Mouse (Mus musculus): ENCODE data around the gene Tcte1.

Tcte1 gene

DNA sequence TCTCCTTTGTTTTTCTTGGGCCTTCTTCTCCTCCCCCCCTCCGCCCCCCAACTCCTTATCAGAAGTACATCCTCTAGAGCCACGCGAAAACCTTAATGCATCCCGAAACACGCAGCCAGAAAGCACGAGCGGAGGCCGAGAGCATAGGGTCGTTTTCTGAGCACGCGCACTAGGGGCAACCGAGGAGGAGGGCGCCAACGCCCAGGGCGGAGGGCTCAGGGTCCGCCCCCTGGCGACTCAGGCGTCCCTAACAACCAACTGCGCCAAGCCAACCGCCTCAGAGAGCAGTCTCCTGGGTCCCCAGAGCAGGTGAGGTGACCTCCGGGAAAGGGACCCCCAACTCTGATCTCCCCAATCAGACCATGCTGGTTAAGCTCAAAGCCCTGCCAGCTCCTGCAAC lies at the start of gene Tcte1:
Gene Tcte1, plus strand, starts transcription at position 172 of the 400 bp plus-strand sequence.
- DNase-seq = peak; percentile 89

DNA sequence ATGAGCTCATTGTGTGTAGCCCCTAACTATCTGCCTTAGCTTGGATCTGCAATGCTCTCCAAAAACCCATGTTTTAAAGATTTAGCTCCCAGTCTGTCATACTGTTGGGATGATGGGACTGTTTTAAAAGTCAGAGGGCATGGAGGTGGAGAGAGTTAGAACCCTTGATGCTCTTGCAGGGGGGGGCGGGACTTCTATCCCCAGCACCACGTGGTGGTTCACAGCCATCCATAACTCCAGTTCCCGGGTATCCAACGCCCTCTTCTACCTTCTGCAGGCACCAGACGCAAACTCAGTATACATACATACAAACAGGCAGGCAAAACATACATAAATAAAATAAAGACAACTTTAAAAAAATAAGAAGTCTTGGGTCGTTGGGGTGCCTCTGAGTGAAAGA lies 49.6 kb upstream of the Tcte1 start:
- DNase-seq = no peak

DNA sequence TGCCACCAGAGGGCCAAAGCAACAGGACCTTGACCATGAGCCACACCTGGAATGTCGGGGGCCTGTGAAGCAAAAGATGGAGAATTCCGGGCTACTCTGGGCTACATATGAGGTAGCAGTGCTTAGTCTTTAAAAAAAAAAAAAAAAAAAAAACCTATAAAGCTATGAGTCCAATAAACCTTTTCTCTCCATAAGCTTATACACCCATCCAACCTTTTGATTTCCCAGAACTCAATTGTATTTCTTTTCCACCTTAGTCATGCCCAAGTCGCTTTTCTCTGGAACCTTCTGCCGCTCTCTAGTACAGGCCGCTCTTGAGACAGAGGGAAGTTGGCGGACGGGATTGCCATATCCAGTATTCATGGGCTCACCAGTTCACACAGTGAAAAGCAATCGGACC lies 49.1 kb upstream of the Tcte1 start:
- no peak for DNase-seq

DNA sequence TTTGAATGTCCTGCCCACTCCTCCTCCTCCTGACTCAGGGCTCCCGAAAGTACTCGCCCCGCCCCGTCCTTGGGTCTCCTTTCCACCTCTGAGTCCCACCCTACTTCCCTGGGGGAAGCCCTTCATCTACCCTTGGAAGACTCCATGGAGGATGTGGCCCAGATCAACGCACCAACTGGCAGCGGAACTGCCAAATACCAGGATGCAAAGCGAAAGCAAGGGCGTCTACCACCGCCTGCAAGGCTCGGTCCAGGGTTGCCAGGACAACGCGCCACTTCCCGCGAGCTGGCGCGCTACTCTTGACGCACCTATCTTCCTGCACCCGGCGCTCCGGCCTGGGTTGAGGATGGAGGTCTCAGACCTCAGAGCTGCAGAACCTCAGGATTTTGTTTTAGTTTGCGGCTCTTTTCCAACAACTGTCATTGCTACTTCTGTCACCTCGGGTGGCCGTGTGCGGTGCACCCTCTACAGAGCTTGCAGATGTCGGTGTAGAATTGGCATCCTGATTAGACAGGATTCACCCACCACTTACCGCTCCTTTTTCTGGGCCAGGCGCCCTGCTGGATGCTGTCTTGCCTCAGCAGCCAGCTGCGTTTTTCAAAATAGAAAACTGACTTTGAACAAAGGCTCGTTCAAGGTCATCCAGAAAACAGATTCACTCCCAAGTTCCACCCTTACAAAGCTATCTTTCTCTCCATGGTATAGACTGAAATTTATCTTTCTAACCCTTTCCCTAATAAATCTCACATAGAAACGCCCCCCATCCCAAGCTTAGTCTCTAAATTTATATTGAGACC lies 48.4 kb upstream of the Tcte1 start, which contains the start of gene Spats1:
Gene Spats1, minus strand, starts transcription at position 747 of the 797 bp plus-strand sequence.
- DNase-seq = peak; percentile 82

DNA sequence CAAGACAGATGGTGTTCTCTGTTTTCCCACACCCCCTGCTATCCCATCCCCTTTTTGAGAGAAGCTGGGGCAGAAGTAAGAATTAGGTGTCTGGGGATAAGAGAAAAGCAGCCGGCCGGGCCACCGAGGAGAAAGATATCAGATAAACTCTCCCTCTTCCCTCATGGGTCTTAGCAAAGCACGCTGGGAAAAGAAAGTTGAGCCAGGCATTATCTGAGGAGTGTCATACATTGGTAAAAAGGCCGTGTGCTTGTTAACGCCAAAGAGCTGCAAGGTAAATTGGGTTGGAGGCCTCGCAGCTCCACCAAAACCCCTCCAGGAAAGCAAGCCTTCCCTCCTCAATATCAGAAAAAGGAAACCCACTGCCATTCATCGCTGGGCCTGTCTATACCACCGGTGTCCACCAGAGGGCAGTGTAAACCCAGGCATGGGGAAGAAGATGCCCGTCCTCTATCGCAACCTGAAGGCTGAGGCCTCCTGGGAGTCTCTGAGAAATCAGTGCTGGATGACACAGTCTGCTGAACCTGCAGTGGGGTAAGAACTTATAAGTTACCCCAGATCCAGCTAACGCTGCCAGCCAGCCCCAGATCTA lies 44.9 kb upstream of the Tcte1 start:
- DNase-seq = peak; percentile 85

DNA sequence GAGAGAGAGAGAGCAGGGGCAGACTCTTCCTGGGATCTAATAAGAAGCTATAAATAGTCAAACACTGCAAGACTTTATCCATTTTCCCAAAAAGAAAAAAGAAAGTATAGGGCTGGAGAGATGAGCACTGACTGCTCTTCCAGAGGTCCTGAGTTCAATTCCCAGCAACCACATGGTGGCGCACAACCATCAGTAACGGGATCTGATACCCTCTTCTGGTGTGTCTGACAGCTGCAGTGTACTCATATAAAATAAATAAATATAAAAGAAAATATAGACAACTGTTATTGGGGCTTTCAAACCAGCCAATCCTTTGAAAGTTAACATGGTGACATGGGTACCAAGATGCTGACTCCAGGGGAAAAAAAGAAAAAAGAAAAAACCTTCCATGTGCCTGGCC lies 42.8 kb upstream of the Tcte1 start:
- no peak for DNase-seq

DNA sequence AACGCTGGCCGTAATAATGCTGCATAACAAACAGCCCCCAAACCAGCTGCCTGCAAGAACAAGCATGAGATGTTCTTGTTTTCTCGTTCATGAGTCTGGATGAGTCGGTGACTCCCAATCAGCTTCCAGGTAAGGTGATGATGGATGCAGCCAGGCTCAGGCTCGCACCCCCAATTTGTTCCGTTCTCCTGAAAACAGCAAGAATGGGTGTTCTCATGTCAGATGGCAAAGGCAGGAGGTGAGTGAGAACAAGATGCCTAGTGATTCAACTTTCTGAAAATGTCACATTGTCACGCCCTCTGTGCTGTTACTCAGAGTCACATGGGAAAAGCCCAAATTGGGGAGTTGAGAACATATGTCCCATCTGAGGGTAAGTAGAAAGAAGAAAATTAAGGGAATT lies 37.7 kb upstream of the Tcte1 start:
- DNase-seq = no peak

DNA sequence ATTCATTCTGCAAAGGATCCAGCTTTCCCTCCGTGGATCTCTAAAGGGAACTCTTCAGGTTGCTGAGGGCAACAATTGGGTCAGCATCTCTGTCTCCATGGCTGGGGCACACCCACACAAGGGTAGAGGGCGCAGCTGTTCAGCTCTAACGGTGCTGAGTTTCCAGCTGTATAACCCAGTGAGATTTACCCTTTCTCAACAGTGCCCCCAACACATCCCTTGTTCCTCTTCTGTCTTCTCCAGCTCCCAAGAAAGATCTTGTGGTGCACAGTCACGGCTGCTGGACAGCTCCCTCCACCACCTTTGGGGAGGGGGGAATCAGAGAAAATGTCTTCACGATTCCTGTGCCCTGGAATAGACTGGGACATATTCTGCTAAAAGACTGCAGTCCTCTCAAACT lies 36.0 kb upstream of the Tcte1 start:
- DNase-seq = no peak

DNA sequence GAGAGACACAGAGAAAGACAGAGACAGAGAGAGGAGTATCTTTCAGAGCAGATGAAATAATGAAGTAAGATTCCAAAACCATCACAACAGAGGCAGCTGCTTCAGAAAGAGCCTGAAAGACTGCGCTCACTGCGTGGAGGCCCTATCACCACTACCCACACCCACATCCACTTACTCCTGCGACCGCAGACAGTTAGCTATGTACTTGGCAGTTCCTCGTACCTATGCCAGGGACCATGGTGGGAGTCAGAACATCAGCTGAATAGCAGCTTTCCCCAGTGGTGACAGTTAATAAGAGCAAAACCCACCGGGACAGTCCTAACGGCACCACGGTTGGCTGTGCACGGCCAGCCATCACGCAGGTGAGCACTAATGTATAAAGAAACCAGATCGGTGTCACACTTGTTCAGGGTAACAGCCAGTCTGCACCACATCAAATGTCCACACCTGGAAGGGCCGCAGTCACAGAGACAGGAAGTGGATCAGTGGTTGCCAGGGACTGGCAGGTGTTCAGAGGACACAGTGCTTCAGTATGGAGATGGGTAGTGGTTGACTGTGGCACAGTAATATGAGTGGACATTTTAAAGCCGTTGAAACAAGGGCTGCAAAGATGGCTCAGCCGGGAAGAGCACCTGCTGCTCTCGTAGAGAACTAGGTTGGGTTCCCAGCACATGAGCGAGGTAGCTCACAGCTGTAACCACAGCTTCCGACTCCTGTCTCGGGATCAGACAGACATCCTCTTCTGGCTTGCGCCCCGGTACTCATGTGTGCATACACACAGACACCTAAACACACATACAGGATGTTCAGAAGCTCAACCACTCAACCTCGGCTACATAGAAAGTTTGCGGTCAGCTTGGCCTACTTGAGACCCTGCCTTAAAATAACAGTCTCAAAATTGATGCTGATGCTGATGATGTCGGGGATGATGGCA lies 34.6 kb upstream of the Tcte1 start:
- no peak for DNase-seq

DNA sequence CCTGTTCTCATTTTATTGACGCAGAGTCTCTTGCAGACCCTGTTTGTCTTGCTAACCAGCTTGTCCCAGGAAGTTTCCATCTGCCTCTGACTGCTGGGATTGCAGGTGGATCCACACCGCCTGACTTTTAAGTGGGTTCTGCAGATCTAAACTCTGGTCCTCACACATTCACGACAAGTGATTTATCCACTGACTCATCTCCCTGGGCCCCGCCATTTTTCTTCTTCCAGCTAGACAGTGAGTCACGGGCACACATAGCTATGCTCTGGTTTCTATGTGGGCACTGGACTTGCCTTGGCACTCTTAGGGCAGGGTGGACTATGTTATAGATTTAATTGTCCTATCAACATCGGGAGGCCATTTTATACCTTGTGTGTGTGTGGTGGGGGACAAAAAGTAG lies 33.5 kb upstream of the Tcte1 start:
- no peak for DNase-seq

DNA sequence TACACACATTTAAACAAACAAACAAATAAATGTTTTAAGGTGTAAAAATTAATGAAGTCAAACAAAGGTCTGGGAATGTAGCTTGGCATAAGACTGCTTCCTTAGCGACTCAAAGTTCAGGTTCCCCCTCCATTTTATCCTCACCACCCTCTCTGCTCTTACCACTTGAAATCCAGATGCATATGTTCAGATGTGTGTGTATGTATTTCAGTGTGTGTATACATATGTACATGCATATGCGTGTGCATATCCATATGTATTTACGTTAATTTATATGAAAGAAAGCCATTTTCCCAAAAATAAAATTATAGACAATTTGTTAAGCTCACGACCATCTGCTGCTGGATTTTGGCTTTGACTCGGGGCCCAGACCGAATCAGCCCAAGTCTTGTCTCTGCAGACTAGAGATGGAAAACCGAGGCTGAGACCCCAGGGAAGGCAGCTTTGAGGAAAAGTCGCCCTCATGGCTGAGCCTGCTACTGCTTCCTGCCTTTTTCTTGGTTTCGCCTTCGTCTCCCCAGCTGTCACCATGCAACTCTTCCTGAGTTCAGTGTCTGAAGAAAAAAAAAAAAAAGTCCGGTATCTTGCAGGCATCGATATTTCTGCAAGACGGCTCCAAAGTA lies 32.6 kb upstream of the Tcte1 start:
- no peak for DNase-seq

DNA sequence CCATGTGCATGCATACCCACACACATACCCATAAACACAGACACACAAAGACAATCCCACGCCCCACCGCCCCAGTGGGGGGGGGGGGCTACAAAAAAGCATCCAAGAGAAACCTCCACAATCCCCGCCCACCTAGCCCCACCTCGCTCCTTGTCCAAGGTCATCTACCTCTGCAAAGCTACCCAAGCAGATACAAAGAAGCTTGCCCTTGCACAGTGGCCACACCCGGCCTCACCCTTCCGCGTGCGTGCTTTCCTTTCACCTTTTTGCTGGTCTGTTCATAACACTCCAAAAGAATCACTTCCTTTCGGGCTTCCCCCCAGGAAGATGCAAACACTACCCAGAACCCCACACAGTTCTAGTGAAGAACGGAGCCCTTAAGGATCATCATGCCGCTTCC lies 27.8 kb upstream of the Tcte1 start:
- no peak for DNase-seq

DNA sequence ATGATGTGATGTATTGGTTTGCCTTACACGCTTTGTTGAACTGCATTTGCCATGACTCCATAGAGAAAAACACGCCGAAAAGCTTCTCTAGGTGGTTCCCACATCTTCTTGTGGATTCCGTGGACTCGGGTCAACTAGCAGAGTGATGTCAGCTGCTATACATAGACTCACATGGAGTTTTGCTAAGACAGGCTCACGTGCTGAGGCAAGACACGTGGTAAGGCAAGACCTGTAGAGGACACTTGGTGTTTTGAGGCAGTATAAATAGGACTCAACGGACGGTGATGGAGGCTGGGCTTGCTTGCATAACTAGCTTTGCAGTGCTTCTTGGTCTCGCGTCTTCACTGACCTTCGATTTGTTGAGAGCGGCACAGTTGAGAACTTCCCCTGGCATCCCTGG lies 24.8 kb upstream of the Tcte1 start:
- no peak for DNase-seq

DNA sequence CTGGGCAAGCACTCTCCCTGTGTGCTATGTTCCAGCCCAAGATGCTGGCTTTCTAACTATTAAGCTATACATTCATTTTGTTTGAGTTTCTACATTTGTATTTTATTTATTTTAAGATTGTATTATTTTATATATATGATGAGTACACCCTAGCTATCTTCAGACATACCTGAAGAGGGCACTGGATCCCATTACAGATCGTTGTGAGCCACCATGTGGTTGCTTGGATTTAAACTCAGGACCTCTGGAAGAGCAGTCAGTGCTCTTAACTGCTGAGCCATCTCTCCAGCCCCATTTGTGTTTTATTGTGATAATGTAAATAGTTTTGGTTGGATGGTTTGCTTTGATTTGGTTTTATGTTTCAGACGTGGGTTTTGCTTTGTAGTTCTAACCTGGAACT lies 23.7 kb upstream of the Tcte1 start:
- no peak for DNase-seq

DNA sequence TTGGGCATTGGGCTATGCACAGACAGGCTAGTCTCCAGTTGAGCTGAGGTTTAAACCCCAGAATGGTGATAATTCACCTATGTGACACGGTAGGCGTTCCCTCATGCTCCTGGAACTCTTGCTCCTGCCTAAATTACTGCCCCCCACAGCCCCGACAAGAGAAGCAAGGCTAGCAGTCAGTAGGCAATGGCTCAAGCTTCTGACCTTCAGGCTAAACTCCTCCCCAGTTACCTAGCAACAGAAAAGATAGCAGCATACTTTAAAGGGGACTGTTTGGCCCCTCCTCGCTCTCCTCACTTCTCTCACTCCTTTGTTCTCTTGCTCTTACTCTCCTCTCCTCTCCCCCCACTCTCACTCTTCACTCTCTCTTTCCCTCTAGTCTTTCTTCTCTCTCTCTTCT lies 22.3 kb upstream of the Tcte1 start:
- no peak for DNase-seq

DNA sequence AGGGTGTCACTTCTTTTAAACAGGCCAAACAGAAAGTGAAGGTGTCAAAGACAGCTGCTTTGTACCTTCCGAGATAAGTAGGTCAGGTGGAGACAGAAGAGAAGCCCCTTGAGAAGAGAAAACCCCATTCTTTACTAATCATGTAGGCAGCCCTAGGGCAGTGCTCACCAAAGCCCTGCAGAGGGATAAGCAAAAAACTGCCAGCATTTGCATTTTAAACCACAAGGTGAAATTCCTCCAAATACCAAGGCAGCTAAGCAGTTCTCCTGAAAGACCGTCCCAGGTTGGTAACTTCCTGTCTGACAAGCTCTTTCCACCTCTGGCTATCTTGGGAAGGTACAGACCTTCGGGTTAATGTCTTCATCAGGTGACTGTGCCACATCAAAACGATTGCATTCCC lies 20.9 kb upstream of the Tcte1 start:
- DNase-seq = no peak

DNA sequence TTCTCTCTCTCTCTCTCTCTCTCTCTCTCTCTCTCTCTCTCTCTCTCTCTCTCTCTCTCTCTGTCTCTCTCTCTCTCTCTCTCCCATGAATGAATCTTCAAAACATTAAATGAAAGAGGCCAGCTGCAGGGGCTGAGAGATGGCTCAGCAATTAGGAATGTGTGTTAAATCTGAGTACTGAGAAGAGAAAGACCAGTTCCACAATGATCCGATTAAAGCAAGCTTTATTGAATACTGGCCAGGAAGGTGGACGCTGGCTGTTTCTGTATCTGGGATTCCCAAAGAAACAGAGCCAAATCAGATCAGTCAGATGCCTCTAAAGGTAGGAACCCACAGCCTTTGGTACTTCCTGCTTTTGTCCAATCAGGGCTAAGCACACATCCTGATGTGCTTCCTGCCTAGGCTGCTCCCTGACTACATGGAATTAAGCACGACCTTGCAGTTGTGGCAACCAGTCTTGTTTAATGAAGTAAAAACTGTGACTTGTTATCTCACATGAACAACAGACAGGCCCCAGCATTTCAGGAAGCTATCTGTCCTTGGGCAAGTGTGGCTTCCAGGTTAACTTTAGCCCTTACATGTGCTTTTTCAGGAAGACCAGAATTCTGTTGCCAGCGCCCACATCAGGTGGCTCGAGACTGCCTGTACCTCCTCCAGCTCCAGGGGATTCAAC lies 19.8 kb upstream of the Tcte1 start:
- no peak for DNase-seq

DNA sequence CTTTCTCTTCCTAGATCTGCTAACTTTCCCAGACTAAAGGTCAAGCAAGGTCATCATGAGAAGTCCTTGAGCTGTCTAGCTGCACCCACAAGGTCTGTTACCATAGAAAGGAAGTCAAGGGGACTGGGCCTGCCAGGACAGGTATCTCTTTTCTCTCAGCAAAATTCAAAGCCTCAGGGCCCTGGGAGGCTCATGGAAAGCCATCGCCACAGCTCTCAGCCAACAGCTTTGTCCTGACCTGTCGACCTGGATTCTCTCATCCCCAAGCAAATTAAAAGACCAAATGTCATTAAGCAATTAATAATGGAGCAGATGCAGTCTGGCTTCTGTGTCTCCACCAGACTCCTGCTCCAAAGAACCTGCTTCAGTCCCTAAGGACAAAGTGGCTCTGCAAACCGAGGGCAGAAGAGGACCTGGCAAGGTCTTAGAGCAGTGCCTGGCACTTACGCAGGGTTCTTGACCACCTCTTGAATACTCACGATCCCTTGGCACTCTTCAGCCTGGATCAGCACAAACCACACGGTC lies 17.2 kb upstream of the Tcte1 start:
- DNase-seq = no peak

DNA sequence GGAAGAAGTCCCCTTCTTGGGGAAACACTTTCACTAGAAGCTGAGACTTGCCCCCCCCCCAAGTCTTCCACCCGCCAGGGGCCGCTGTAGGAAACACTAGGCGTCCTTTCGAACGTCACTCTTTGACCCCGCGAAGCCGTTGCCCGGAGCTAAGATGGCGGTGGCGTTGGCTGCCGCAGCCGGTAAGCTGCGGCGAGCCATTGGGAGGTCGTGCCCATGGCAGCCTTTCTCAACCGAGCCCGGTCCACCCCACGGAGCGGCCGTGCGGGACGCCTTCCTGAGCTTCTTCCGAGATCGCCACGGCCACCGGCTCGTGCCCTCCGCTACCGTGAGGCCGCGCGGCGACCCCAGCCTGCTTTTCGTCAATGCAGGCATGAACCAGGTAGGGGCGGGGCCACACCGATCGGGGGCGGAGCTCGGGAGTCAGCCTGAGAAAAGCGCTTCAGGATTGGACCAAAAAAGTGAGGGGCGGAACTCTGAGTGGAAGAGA lies 16.5 kb upstream of the Tcte1 start, which contains the start of gene Aars2:
Gene Aars2, plus strand, starts transcription at position 142 of the 490 bp plus-strand sequence.
- peak; percentile 97 for DNase-seq

DNA sequence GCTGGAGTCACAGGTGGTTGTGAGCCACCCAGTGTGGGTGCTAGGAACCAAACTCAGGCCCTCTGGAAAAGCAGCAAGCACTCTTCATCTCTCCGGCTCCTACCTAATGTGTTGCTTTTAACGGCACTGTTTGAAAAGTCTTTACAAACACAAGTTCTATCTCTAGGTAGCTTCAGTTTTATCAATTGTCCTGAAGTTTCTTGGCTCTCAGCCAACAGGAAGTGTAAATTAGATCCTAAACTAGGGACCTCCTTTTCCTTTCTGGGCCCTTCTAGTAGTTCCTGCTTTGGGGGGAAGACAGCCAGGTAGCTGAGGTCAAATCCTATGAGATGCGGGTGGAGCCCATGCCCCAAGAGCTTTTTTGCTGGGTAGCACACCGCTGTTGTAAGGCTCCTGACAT lies 12.4 kb upstream of the Tcte1 start:
- DNase-seq = no peak

DNA sequence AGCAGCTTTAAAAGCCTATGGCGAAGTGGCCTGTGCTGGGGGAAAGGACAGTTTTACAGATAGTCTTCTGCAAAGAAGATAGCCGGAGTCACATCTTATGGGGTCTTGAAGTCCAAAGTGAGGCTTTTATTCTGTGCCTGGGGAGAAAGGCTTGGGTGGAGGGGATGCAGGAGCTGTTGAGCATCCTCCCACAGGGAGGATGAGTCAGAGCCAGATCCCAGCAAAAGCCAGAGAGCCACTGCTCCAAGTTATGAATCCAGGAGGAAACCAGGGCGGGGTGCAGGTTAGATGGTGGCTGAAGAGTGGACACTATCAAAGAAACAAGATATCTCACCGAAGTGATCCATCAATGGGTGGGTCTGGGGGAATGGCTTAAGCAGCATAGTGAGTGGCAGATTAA lies 11.5 kb upstream of the Tcte1 start:
- no peak for DNase-seq

DNA sequence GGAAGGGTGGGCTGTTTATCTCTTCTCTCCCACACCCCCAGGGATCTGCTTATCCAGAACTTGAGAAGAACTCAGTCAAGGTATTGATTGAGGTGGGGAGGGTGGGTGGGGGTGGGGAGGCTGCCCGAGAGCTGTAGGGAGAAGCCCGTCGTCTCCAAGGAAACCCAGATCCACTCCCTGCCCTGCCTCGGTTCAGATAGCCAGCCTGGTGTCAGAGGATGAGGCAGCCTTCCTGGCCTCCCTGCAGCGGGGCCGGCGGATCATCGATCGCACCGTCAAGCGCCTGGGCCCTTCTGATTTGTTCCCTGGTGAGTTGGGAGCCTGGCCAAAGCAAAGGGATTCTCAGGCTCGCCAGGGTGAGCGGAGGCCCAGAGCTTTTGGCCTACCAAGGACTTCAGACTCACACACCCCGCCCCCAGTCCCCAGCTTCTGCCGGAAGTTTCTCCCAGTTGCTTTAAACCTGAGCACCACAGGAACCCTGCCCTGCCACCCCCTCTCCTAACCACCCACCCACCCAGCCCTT lies 8.0 kb upstream of the Tcte1 start:
- DNase-seq = no peak

Measured in retina, postnatal 1 day (tissue).